Mouse (Mus musculus): Measurements from ENCODE around the gene Bco1. TPM values are rescaled to one million over a fixed set of nuclear protein-coding genes. Genes with fewer than 3 reads are reported as not detected.

Bco1 gene
- polyA plus RNA-seq, 1 experiment from 2014 or later: 0.11 TPM

Other genes with a start within 250 kb of the Bco1 start
- gene Cmc2, start 174.4 kb upstream of the Bco1 start, polyA plus RNA-seq (2015; fragmentation: Nextera tagmentation; extraction: Ambion mirVana): 28.6 and 30.8 TPM in 2 replicates
- 13.5 and 15.2 TPM in 2 replicates for gene Cenpn, start 174.1 kb upstream of the Bco1 start, polyA plus RNA-seq (2015; fragmentation: Nextera tagmentation; extraction: Ambion mirVana)
- gene Atmin, start 152.5 kb upstream of the Bco1 start, polyA plus RNA-seq (2015; fragmentation: Nextera tagmentation; extraction: Ambion mirVana): 17.6 and 19.1 TPM in 2 replicates
- 6.1 and 6.8 TPM in 2 replicates for gene 1700030J22Rik, start 116.9 kb upstream of the Bco1 start, polyA plus RNA-seq (2015; fragmentation: Nextera tagmentation; extraction: Ambion mirVana)
- 75.4 and 81.4 TPM in 2 replicates for gene Gcsh, start 102.3 kb upstream of the Bco1 start, polyA plus RNA-seq (2015; fragmentation: Nextera tagmentation; extraction: Ambion mirVana)
- not detected in 2 replicates for gene Pkd1l2, start 13.4 kb upstream of the Bco1 start, polyA plus RNA-seq (2015; fragmentation: Nextera tagmentation; extraction: Ambion mirVana)
- gene Gan, start 62.3 kb downstream of the Bco1 start, polyA plus RNA-seq (2015; fragmentation: Nextera tagmentation; extraction: Ambion mirVana): 3.5 and 3.7 TPM in 2 replicates
- 80.1 and 98.1 TPM in 2 replicates for gene Cmip, start 161.2 kb downstream of the Bco1 start, polyA plus RNA-seq (2015; fragmentation: Nextera tagmentation; extraction: Ambion mirVana)